Mouse (Mus musculus): ENCODE results near the gene Gorasp2. TPM values are rescaled to one million over a fixed set of nuclear protein-coding genes. Genes with fewer than 3 reads are reported as not detected.

Gene Gorasp2
- polyA plus RNA-seq, 1 experiment = 96.9 TPM

DNA sequence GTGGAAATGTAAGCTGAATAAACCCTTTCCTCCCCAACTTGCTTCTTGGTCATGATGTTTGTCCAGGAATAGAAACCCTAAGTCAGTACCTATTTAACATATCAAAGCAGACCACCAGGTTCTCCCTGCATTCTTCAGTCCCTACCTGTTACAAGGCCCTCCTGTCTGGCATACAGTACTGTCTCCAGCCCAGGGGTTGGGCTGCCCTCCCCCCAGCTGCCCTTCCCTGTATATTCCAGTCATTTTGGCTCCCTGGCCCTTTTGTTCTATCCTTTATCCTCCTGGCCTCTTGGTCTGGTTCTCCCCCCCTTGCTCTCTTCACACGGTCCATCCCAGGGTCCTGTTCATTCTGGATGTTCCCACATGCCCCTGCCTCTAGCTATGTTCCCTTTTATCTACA, 30.1 kb upstream of the Gorasp2 start:
- no peak overlapping the region for H3K4me3 ChIP-seq (ENCODE audit: low read depth, low read length)
- TF ChIP-seq POLR2A (IDR thresholded peaks at IDR 0.05; ENCODE audit: insufficient read depth, low read length) = no peak
- TF ChIP-seq EP300 (IDR thresholded peaks at IDR 0.05; ENCODE audit: insufficient read depth, low read depth, low read length) = no peak
- TF ChIP-seq CTCF (IDR thresholded peaks at IDR 0.05; ENCODE audit: low read depth, low read length) = no peak
- H3K4me1 ChIP-seq (ENCODE audit: control insufficient read depth, insufficient read depth, low read length) = peaks cover 5% of the 10 kb centered on the region
- H3K36me3 ChIP-seq (ENCODE audit: control insufficient read depth, insufficient read depth, low read length, poor library complexity, severe bottlenecking) = no peaks in the 10 kb centered on the region
- H3K27ac ChIP-seq (ENCODE audit: insufficient read depth, low read length) = no peak overlapping the region
- H3K9ac ChIP-seq (ENCODE audit: low read depth, poor library complexity, severe bottlenecking) = no peak overlapping the region
- H3K9me3 ChIP-seq (replicated peaks; ENCODE audit: control insufficient read depth, insufficient read depth, low read length, poor library complexity, severe bottlenecking) = 0 out of 2 replicates have a peak, but pooled peaks cover 2% of the 10 kb centered on the region
- no peaks in the 10 kb centered on the region for H3K27me3 ChIP-seq (ENCODE audit: control insufficient read depth, insufficient read depth, low read length, poor library complexity, severe bottlenecking)

GRCm38 (mm10) chr2:70632412-70632811, 29.0 kb upstream of the Gorasp2 start:
- TF ChIP-seq POLR2A (IDR thresholded peaks at IDR 0.05; ENCODE audit: insufficient read depth, low read length) (no peak), EP300 (IDR thresholded peaks at IDR 0.05; ENCODE audit: insufficient read depth, low read depth, low read length) (no peak), CTCF (IDR thresholded peaks at IDR 0.05; ENCODE audit: low read depth, low read length) (no peak)
- no peaks in the 10 kb centered on the region for H3K27me3 ChIP-seq (ENCODE audit: control insufficient read depth, insufficient read depth, low read length, poor library complexity, severe bottlenecking)
- H3K4me1 ChIP-seq (ENCODE audit: control insufficient read depth, insufficient read depth, low read length) = peaks cover 5% of the 10 kb centered on the region

DNA sequence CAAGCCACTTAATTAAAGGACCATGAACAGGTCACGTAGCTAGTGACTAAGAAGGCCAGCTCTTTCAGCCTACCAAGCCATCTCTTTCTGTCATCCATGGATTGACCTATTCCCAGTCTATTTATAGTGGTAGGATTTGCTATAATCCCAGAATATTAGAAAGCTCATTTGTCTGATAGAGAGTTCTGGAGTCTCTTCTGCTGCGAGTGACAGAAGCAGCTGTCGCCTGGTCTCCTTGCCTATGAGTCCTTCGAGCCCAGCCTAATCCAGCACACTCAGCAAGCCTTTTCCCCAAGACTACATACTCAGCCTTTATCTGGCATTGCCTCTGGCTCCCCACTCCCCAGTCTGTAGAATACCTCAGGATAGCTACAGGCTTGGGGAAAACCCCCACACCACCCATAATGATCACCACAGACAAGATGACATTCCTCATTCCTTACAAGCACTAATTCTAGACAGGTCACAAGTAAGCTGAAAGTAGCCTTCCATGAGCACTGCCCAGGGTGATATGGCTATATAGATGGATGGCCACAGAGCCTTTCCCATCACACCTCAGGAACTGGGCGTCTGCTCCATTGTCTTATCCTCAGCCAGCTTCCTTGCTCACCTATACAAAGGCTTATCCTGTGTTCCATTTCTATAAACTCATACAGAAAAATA, 27.2 kb upstream of the Gorasp2 start:
- no peaks in the 10 kb centered on the region for H3K36me3 ChIP-seq (ENCODE audit: control insufficient read depth, insufficient read depth, low read length, poor library complexity, severe bottlenecking)
- no peaks in the 10 kb centered on the region for H3K9me3 ChIP-seq (replicated peaks; ENCODE audit: control insufficient read depth, insufficient read depth, low read length, poor library complexity, severe bottlenecking)
- H3K27me3 ChIP-seq (ENCODE audit: control insufficient read depth, insufficient read depth, low read length, poor library complexity, severe bottlenecking) = no peaks in the 10 kb centered on the region
- peaks cover 5% of the 10 kb centered on the region for H3K4me1 ChIP-seq (ENCODE audit: control insufficient read depth, insufficient read depth, low read length)
- no peak overlapping the region for H3K4me3 ChIP-seq (ENCODE audit: low read depth, low read length)
- TF ChIP-seq CTCF (IDR thresholded peaks at IDR 0.05; ENCODE audit: low read depth, low read length) (no peak), EP300 (IDR thresholded peaks at IDR 0.05; ENCODE audit: insufficient read depth, low read depth, low read length) (no peak), POLR2A (IDR thresholded peaks at IDR 0.05; ENCODE audit: insufficient read depth, low read length) (no peak)
- H3K9ac ChIP-seq (ENCODE audit: low read depth, poor library complexity, severe bottlenecking) = no peak overlapping the region
- H3K27ac ChIP-seq (ENCODE audit: insufficient read depth, low read length) = no peak overlapping the region

More at GRCm38 (mm10) chr2:70632412-70632811, 29.0 kb upstream of the Gorasp2 start:
- Histone ChIP-seq H3K27ac (ENCODE audit: insufficient read depth, low read length) (no peak overlapping the region), H3K9me3 (replicated peaks; ENCODE audit: control insufficient read depth, insufficient read depth, low read length, poor library complexity, severe bottlenecking) (0 out of 2 replicates have a peak, but pooled peaks cover 2% of the 10 kb centered on the region), H3K9ac (ENCODE audit: low read depth, poor library complexity, severe bottlenecking) (no peak overlapping the region), H3K4me3 (ENCODE audit: low read depth, low read length) (no peak overlapping the region), H3K36me3 (ENCODE audit: control insufficient read depth, insufficient read depth, low read length, poor library complexity, severe bottlenecking) (no peaks in the 10 kb centered on the region)

GRCm38 (mm10) chr2:70640968-70641367, 20.4 kb upstream of the Gorasp2 start:
- no peak for TF ChIP-seq POLR2A (IDR thresholded peaks at IDR 0.05; ENCODE audit: insufficient read depth, low read length)
- no peak for TF ChIP-seq CTCF (IDR thresholded peaks at IDR 0.05; ENCODE audit: low read depth, low read length)
- TF ChIP-seq EP300 (IDR thresholded peaks at IDR 0.05; ENCODE audit: insufficient read depth, low read depth, low read length) = no peak
- no peaks in the 10 kb centered on the region for H3K4me1 ChIP-seq (ENCODE audit: control insufficient read depth, insufficient read depth, low read length)
- no peaks in the 10 kb centered on the region for H3K36me3 ChIP-seq (ENCODE audit: control insufficient read depth, insufficient read depth, low read length, poor library complexity, severe bottlenecking)

DNA sequence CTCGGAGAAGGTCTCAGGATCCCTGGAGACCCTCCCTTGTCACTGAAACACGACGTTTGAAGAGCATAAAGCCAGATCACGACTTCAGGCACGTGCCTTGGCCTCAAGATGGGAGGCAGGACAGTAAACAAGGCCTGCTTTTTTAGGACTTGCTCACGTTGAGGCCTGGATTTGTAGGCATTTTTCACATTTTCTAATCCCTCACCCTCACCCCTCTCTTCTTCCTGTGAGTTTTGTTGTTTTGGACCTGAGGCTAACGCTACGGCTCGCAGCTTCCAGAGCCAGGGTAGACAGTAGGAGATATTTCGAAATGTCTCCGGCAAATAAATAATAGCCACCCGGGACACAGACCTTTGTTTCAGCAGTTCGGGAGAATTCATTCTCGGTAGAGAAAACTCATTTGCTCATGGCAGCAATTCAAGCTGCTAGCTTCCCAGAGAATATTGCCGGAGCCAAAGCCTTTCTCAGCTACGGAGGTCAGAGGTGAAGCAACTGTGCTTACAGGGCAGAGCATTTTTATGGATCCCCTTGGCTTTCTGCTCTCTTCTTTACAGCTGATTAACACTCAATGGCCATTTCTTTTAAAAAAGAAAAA, 18.3 kb upstream of the Gorasp2 start:
- no peak overlapping the region for H3K4me3 ChIP-seq (ENCODE audit: low read depth, low read length)
- H3K4me1 ChIP-seq (ENCODE audit: control insufficient read depth, insufficient read depth, low read length) = no peaks in the 10 kb centered on the region
- H3K27ac ChIP-seq (ENCODE audit: insufficient read depth, low read length) = no peak overlapping the region
- H3K9ac ChIP-seq (ENCODE audit: low read depth, poor library complexity, severe bottlenecking) = no peak overlapping the region
- no peaks in the 10 kb centered on the region for H3K36me3 ChIP-seq (ENCODE audit: control insufficient read depth, insufficient read depth, low read length, poor library complexity, severe bottlenecking)
- TF ChIP-seq CTCF (IDR thresholded peaks at IDR 0.05; ENCODE audit: low read depth, low read length) = no peak
- TF ChIP-seq EP300 (IDR thresholded peaks at IDR 0.05; ENCODE audit: insufficient read depth, low read depth, low read length) = no peak
- no peak for TF ChIP-seq POLR2A (IDR thresholded peaks at IDR 0.05; ENCODE audit: insufficient read depth, low read length)
- no peaks in the 10 kb centered on the region for H3K27me3 ChIP-seq (ENCODE audit: control insufficient read depth, insufficient read depth, low read length, poor library complexity, severe bottlenecking)
- no peaks in the 10 kb centered on the region for H3K9me3 ChIP-seq (replicated peaks; ENCODE audit: control insufficient read depth, insufficient read depth, low read length, poor library complexity, severe bottlenecking)

More at GRCm38 (mm10) chr2:70640968-70641367, 20.4 kb upstream of the Gorasp2 start:
- no peak overlapping the region for H3K9ac ChIP-seq (ENCODE audit: low read depth, poor library complexity, severe bottlenecking)
- no peak overlapping the region for H3K27ac ChIP-seq (ENCODE audit: insufficient read depth, low read length)
- no peaks in the 10 kb centered on the region for H3K27me3 ChIP-seq (ENCODE audit: control insufficient read depth, insufficient read depth, low read length, poor library complexity, severe bottlenecking)
- no peak overlapping the region for H3K4me3 ChIP-seq (ENCODE audit: low read depth, low read length)
- H3K9me3 ChIP-seq (replicated peaks; ENCODE audit: control insufficient read depth, insufficient read depth, low read length, poor library complexity, severe bottlenecking) = no peaks in the 10 kb centered on the region

GRCm38 (mm10) chr2:70645266-70645780, 16.1 kb upstream of the Gorasp2 start:
- Histone ChIP-seq H3K4me1 (ENCODE audit: control insufficient read depth, insufficient read depth, low read length) (no peaks in the 10 kb centered on the region), H3K9me3 (replicated peaks; ENCODE audit: control insufficient read depth, insufficient read depth, low read length, poor library complexity, severe bottlenecking) (no peaks in the 10 kb centered on the region), H3K27me3 (ENCODE audit: control insufficient read depth, insufficient read depth, low read length, poor library complexity, severe bottlenecking) (no peaks in the 10 kb centered on the region), H3K9ac (ENCODE audit: low read depth, poor library complexity, severe bottlenecking) (no peak overlapping the region), H3K27ac (ENCODE audit: insufficient read depth, low read length) (no peak overlapping the region), H3K36me3 (ENCODE audit: control insufficient read depth, insufficient read depth, low read length, poor library complexity, severe bottlenecking) (no peaks in the 10 kb centered on the region), H3K4me3 (ENCODE audit: low read depth, low read length) (no peak overlapping the region)
- TF ChIP-seq CTCF (IDR thresholded peaks at IDR 0.05; ENCODE audit: low read depth, low read length) = no peak
- TF ChIP-seq EP300 (IDR thresholded peaks at IDR 0.05; ENCODE audit: insufficient read depth, low read depth, low read length) = no peak
- TF ChIP-seq POLR2A (IDR thresholded peaks at IDR 0.05; ENCODE audit: insufficient read depth, low read length) = no peak

Measured in ES-Bruce4 (cell line).